Mouse (Mus musculus): Measurements from ENCODE around the gene Clybl. TPM values are rescaled to one million over a fixed set of nuclear protein-coding genes. Genes with fewer than 3 reads are reported as not detected.

Clybl gene
- polyA plus RNA-seq, 1 experiment from 2014 or later, result 17.2 TPM

DNA sequence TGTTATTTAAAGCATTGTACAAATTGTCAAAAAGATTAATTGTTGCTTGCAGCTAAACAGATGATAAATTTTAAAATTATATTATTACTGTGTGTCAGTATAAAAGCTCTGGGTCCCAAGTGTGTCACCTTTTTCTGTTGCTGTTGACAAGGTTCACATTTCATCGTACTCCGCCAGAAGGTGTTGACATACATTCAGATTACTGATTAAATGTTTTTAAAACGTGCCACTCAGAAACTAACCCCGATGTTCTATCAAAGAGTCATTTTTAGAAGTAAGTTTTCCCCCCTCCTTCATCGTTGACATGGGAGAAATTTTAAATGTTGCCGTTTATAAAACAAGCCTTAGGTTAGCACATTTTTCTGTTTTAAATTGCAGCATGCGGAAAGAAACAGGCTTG is 83.7 kb downstream of the Clybl start:
- no peaks in the 10 kb centered on the region for H3K4me1 ChIP-seq (ENCODE audit: control insufficient read depth, insufficient read depth, low read length)
- peaks cover 4% of the 10 kb centered on the region; the same call in 1 of the 2 replicates for H3K27me3 ChIP-seq (ENCODE audit: control insufficient read depth, insufficient read depth, low read length)
- no peak overlapping the region for H3K4me3 ChIP-seq (replicated peaks; ENCODE audit: low read depth, low read length)
- H3K9me3 ChIP-seq (ENCODE audit: control insufficient read depth, low read length), result no peaks in the 10 kb centered on the region
- DNase-seq (no peak), ATAC-seq (ENCODE audit: low FRiP score, low TSS enrichment) (no peak)
- no peaks in the 10 kb centered on the region for H3K36me3 ChIP-seq (ENCODE audit: control insufficient read depth, insufficient read depth, low read length)
- H3K4me2 ChIP-seq (ENCODE audit: low read length), result no peak overlapping the region
- no peak overlapping the region for H3K27ac ChIP-seq (replicated peaks; ENCODE audit: low read depth, low read length)
- no peak overlapping the region for H3K9ac ChIP-seq (replicated peaks; ENCODE audit: low read length)
- 87% methylated on average over 7 of the region's 7 CpGs for WGBS

DNA sequence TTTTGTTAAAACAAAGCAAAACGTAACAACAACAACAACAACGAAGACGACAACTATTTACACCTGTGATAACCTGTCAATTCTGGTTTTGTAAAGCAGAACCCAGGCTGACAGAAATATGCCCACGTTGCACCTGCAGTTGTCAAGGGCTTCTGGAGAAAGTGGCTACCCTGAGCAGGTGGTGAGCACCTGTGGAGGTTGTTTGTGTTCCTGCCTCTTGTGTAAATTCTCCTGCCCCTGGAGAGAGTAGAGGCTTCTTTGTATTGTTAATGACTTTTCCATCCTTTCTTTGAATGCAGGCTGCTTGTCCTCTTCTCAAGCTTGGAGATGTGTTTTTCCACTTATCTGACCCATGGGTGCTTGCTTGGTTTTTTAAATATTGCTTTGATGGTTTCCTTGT is 86.1 kb downstream of the Clybl start:
- H3K27me3 ChIP-seq (ENCODE audit: control insufficient read depth, insufficient read depth, low read length), result peaks cover 4% of the 10 kb centered on the region; the same call in 1 of the 2 replicates
- no peak overlapping the region for H3K9ac ChIP-seq (replicated peaks; ENCODE audit: low read length)
- H3K4me3 ChIP-seq (replicated peaks; ENCODE audit: low read depth, low read length), result no peak overlapping the region
- H3K4me2 ChIP-seq (ENCODE audit: low read length), result no peak overlapping the region
- DNase-seq (no peak), ATAC-seq (ENCODE audit: low FRiP score, low TSS enrichment) (no peak)
- H3K36me3 ChIP-seq (ENCODE audit: control insufficient read depth, insufficient read depth, low read length), result no peaks in the 10 kb centered on the region
- H3K9me3 ChIP-seq (ENCODE audit: control insufficient read depth, low read length), result no peaks in the 10 kb centered on the region
- H3K27ac ChIP-seq (replicated peaks; ENCODE audit: low read depth, low read length), result no peak overlapping the region
- WGBS, result 46% methylated on average over 4 of the region's 4 CpGs
- H3K4me1 ChIP-seq (ENCODE audit: control insufficient read depth, insufficient read depth, low read length), result no peaks in the 10 kb centered on the region

DNA sequence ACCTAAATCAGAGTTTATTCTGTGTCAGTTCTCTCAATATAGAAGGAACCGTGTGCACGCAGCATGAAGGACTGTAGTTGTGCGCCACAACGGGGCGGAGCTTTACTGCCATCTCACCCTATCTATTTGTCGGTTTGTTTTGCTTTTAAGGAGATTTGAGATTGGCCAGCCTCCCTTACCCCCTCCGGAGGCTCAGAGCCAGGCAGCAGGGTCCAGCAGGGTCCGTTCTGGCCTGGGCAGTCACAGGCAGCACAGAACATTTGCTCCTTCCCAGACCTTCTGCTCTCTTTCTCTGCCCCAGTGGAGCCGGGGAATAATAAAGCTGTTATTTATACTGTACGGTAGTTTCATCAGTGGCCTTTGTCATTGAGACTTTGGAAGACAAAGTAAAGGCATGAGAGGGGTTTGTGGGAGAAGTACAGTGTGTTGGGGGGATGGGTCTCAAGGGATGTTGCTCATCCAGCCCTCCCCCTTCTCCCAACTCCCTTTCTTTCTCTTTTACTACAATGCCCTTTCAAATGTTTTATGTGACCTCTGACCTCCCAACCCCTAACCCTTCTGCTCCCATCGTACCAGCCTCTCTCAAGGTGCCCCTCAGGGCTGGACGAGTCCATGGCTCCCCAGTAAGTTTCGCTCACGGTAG is 89.7 kb downstream of the Clybl start:
- no peak overlapping the region for H3K4me2 ChIP-seq (ENCODE audit: low read length)
- 24% methylated on average over 14 of the region's 14 CpGs for WGBS

DNA sequence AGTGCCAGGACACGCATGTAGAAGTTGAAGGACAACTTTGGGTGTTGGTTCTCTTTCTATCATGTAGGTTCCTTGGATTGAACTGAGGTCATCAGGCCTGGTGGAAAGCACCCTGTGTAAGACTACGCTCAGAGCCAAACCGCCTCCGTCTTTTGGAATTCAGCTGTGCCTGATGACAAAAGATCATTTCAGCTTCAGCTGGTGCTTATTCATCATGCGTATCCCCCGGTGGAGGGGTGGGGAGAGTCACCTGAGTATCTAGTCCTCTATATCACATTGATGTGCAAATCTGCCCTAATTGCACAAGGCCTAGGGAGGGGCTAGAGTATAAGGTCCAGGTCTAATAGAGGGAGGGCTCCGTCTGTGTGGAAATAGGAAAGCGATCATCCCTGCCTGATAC is 95.6 kb downstream of the Clybl start:
- ATAC-seq (ENCODE audit: low FRiP score, low TSS enrichment), result no peak
- 72% methylated on average over 8 of the region's 8 CpGs for WGBS

More for the DNA sequence above, 89.7 kb downstream of the Clybl start:
- Histone ChIP-seq H3K27ac (replicated peaks; ENCODE audit: low read depth, low read length) (no peak overlapping the region), H3K9ac (replicated peaks; ENCODE audit: low read length) (no peak overlapping the region), H3K4me3 (replicated peaks; ENCODE audit: low read depth, low read length) (no peak overlapping the region), H3K9me3 (ENCODE audit: control insufficient read depth, low read length) (no peaks in the 10 kb centered on the region), H3K27me3 (ENCODE audit: control insufficient read depth, insufficient read depth, low read length) (peaks cover 4% of the 10 kb centered on the region; the same call in 1 of the 2 replicates), H3K4me1 (ENCODE audit: control insufficient read depth, insufficient read depth, low read length) (no peaks in the 10 kb centered on the region), H3K36me3 (ENCODE audit: control insufficient read depth, insufficient read depth, low read length) (no peaks in the 10 kb centered on the region)
- ATAC-seq (ENCODE audit: low FRiP score, low TSS enrichment), result no peak
- DNase-seq, result no peak

DNA sequence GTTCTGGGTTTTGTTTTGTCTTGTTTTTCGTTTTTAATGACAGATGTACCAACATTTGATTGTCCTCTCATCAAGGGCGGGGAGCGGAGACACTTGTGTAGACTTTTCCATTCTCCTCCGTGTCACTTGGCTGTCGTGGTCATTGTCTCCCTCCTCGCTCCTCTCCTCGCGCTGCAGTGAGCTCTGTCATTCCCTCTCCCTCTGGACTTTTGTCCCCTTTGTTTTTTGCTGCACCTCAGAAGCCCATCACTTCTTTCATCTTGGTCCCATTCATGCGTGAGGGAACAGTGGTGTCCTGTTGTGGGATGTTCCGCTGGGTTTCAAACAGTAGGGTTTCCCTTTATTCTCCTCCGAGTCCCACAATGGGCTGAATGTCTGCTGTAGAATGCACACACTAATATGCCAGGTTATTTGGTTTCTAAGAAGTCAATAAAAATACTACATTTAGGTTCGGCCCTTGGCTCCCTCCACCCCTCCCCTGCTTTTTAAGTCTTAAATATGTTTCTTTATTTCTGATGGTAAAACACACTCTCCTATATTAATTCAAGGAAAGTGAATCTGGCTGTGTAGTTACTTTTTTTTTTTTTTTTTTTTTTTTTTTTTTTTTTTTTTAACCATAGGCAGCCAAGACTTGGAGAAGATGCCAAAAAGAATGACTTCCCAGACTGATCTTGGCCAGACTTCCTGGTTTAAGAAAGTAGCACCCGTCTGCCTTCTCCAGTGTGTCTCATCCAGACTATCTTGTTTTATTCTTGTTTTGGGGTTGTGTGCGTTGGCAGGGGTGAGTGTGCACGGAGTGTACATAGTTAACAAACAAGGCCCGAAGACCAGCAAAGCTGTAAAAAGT is 98.2 kb downstream of the Clybl start:
- Histone ChIP-seq H3K9ac (replicated peaks; ENCODE audit: low read length) (no peak overlapping the region), H3K27ac (replicated peaks; ENCODE audit: low read depth, low read length) (no peak overlapping the region), H3K36me3 (ENCODE audit: control insufficient read depth, insufficient read depth, low read length) (no peaks in the 10 kb centered on the region), H3K4me1 (ENCODE audit: control insufficient read depth, insufficient read depth, low read length) (peaks cover 7% of the 10 kb centered on the region; the same call in 1 of the 2 replicates), H3K4me3 (replicated peaks; ENCODE audit: low read depth, low read length) (no peak overlapping the region), H3K9me3 (ENCODE audit: control insufficient read depth, low read length) (no peaks in the 10 kb centered on the region), H3K4me2 (ENCODE audit: low read length) (peak overlapping the region; percentile 27; the same call in 1 of the 2 replicates), H3K27me3 (ENCODE audit: control insufficient read depth, insufficient read depth, low read length) (peaks cover 59% of the 10 kb centered on the region)
- ATAC-seq (ENCODE audit: low FRiP score, low TSS enrichment), result no peak
- DNase-seq, result no peak
- WGBS, result 11% methylated on average over 16 of the region's 16 CpGs

More for the DNA sequence above, 95.6 kb downstream of the Clybl start:
- Histone ChIP-seq H3K4me1 (ENCODE audit: control insufficient read depth, insufficient read depth, low read length) (peaks cover 7% of the 10 kb centered on the region; the same call in 1 of the 2 replicates), H3K4me3 (replicated peaks; ENCODE audit: low read depth, low read length) (no peak overlapping the region), H3K4me2 (ENCODE audit: low read length) (no peak overlapping the region), H3K27me3 (ENCODE audit: control insufficient read depth, insufficient read depth, low read length) (peaks cover 43% of the 10 kb centered on the region), H3K9ac (replicated peaks; ENCODE audit: low read length) (no peak overlapping the region), H3K27ac (replicated peaks; ENCODE audit: low read depth, low read length) (no peak overlapping the region), H3K9me3 (ENCODE audit: control insufficient read depth, low read length) (no peaks in the 10 kb centered on the region), H3K36me3 (ENCODE audit: control insufficient read depth, insufficient read depth, low read length) (no peaks in the 10 kb centered on the region)
- no peak for DNase-seq

DNA sequence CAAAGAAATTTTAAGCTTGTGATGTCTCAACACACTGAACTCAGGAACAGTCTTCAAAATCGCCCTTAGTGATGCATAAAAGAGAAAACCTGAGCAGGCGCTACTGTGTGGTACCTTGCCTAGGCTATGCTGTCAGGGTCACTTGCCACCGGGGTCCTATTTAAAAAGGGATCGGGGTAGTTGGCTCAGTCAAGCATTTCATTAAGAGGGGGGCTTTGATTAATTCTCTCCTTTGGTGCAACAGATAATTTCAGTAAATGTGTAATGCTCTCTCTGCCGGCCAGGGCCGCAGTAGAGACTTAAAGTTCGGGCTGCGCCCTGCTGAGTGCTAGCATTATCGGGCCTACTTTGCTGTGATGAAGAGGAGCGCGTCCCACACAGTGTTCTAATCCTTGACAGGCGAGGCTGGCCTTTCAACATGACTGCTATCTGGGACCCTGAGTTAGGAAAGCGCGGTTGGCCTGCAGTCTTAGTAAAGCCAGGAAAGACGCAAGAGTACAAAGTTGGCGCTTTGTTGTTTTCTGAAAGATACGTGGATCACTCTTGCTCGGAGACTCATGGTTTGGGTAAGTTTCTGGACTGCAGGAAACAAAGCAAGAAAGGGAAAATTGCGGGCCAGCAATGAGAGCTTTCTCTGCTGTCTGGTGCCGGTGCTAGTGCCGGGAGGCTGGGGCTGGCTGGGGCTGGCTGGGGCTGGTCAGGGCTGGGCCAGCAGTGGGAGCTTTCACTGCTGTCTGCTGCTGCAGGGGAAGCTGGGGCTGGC is 99.0 kb downstream of the Clybl start:
- ATAC-seq (ENCODE audit: low FRiP score, low TSS enrichment) (0 out of 2 replicates have a peak, but pooled peaks have one; percentile 31), DNase-seq (no peak)
- Histone ChIP-seq H3K27me3 (ENCODE audit: control insufficient read depth, insufficient read depth, low read length) (peaks cover 59% of the 10 kb centered on the region), H3K27ac (replicated peaks; ENCODE audit: low read depth, low read length) (peak overlapping the region; percentile 49; the same call in 1 of the 2 replicates), H3K4me3 (replicated peaks; ENCODE audit: low read depth, low read length) (0 out of 2 replicates have a peak overlapping the region, but pooled peaks have one; percentile 3), H3K36me3 (ENCODE audit: control insufficient read depth, insufficient read depth, low read length) (no peaks in the 10 kb centered on the region), H3K4me2 (ENCODE audit: low read length) (peak overlapping the region; percentile 27), H3K9me3 (ENCODE audit: control insufficient read depth, low read length) (no peaks in the 10 kb centered on the region), H3K4me1 (ENCODE audit: control insufficient read depth, insufficient read depth, low read length) (peaks cover 7% of the 10 kb centered on the region; the same call in 1 of the 2 replicates), H3K9ac (replicated peaks; ENCODE audit: low read length) (no peak overlapping the region; the same call in 1 of the 2 replicates)
- WGBS, result 5% methylated on average over 21 of the region's 21 CpGs

DNA sequence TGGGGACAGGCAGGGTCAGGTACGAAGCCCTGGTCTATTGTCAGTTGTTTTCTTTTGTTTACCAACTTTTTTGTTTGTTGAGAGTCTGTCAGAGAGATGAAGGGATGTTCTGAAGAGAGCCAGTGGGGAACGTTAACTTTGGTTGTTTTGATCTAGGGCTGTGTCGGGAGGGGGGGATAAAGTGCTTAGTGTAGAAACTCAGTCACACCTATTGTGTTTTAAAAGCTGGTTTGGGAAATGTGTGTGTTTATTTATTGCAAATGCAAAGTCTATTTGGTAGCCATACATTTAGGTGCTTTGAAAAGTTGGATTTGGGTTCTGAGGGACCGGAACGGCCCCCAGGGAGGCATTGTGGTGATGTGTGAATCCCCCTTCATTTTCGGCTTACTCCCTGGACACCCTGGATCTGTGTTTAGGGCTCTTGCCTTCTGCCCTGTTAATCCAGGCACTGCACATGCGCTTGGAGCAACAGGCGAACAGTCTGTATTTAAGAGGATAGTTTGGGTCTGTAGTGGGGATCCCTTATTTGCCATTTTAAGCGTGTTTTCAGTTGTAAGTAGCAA is 99.6 kb downstream of the Clybl start:
- Histone ChIP-seq H3K4me3 (replicated peaks; ENCODE audit: low read depth, low read length) (0 out of 2 replicates have a peak overlapping the region, but pooled peaks have one; percentile 3), H3K27me3 (ENCODE audit: control insufficient read depth, insufficient read depth, low read length) (peaks cover 59% of the 10 kb centered on the region), H3K27ac (replicated peaks; ENCODE audit: low read depth, low read length) (peak overlapping the region; percentile 49; the same call in 1 of the 2 replicates), H3K9me3 (ENCODE audit: control insufficient read depth, low read length) (no peaks in the 10 kb centered on the region), H3K4me1 (ENCODE audit: control insufficient read depth, insufficient read depth, low read length) (peaks cover 7% of the 10 kb centered on the region; the same call in 1 of the 2 replicates), H3K36me3 (ENCODE audit: control insufficient read depth, insufficient read depth, low read length) (no peaks in the 10 kb centered on the region), H3K4me2 (ENCODE audit: low read length) (peak overlapping the region; percentile 27; the same call in 1 of the 2 replicates), H3K9ac (replicated peaks; ENCODE audit: low read length) (no peak overlapping the region; the same call in 1 of the 2 replicates)
- 15% methylated on average over 9 of the region's 9 CpGs for WGBS
- ATAC-seq (ENCODE audit: low FRiP score, low TSS enrichment) (no peak), DNase-seq (no peak)

DNA sequence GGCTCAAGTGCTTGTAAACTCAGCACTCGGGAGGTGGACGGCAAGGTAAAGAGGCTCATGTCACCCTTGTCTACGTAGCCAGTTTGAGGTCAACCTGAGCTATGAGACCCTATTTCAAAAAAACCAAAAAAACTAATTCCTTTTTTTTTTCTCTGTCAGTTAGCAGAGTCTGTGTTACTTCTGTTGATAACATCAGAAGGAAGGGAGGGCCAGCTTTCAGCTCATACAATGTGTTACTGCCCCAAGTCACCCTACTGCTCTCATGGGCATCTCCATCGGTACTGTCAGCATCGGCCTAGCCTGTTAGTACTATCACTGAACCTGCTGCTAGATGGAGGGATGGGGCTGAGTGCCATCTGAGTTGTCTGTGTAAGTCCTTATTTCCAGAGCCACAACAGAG is 102.5 kb downstream of the Clybl start:
- ATAC-seq (ENCODE audit: low FRiP score, low TSS enrichment) (no peak), DNase-seq (no peak)
- Histone ChIP-seq H3K27ac (replicated peaks; ENCODE audit: low read depth, low read length) (no peak overlapping the region), H3K4me3 (replicated peaks; ENCODE audit: low read depth, low read length) (no peak overlapping the region), H3K9ac (replicated peaks; ENCODE audit: low read length) (no peak overlapping the region), H3K4me2 (ENCODE audit: low read length) (no peak overlapping the region), H3K9me3 (ENCODE audit: control insufficient read depth, low read length) (no peaks in the 10 kb centered on the region), H3K36me3 (ENCODE audit: control insufficient read depth, insufficient read depth, low read length) (no peaks in the 10 kb centered on the region), H3K27me3 (ENCODE audit: control insufficient read depth, insufficient read depth, low read length) (peaks cover 52% of the 10 kb centered on the region), H3K4me1 (ENCODE audit: control insufficient read depth, insufficient read depth, low read length) (peaks cover 7% of the 10 kb centered on the region; the same call in 1 of the 2 replicates)
- 95% methylated on average over 5 of the region's 5 CpGs for WGBS

Data from midbrain, embryonic 14.5 days (tissue).